Comparison of ENCODE assay signal across 8 mouse cellular contexts in the genomic region with DNA sequence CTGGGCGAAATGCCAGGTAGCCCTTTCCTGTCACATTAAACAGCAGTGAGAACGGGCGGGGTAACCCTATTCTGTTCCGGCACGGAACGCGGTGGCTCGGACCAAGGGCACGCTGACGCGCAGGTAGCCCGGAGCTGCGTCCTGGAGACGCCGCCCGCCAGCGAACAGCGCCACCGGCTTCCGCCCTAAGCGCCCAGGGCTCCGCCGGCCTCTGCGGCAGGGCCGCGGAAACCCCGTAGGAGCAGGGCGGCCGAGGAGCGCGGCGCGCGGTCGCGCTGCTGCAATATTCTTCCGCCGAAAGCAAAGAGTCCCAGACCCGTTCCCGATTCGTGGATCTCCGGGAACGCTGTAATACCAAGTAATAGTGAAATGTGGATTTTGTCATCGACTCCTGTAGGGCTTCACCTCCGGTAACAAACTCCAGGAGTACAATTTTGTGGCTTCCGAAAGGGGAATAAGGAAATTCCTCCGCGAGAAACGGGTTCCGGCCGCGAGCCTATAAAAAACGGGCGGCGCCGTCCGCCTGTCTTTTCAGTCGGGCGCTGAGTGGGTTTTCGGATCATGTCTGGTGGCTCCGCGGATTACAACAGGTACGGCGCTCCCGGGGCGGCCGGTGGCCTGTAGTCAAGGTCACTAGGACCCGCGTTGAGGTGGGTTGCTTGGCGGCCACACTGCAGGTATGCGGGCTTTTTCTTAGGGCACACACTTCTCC. TPM values are rescaled to one million over a fixed set of nuclear protein-coding genes. Genes with fewer than 3 reads are reported as not detected.
A peak's percentile ranks its signal among the peaks of the same experiment; 100 is the strongest.
DNase-seq lines count a peak whose midpoint lies in the region; ATAC-seq and TF ChIP-seq lines count a peak whose summit lies in the region.

A gene (plus strand): TSS at position 214 of the 712 bp plus-strand sequence.

- H3K27ac ChIP-seq in CH12.LX (ENCODE audit: insufficient read depth, low read depth), result peak within 1 kb of the TSS; percentile 93
- H3K27ac ChIP-seq in forebrain, embryonic 12.5 days, result peak within 1 kb of the TSS; percentile 96
- peak within 1 kb of the TSS; percentile 99 for H3K27ac ChIP-seq in heart, postnatal 0 days (ENCODE audit: low read depth)
- H3K27ac ChIP-seq in liver, embryonic 16.5 days (ENCODE audit: low read length), result peak within 1 kb of the TSS; percentile 96
- peak within 1 kb of the TSS; percentile 98 for H3K27ac ChIP-seq in neural tube, embryonic 13.5 days (replicated peaks)
- peak within 1 kb of the TSS; percentile 99 for H3K27ac ChIP-seq in testis, adult 2 months (ENCODE audit: control insufficient read depth, insufficient read depth, low read depth, low read length)

- ATAC-seq in forebrain, embryonic 12.5 days (ENCODE audit: low FRiP score), result peak; percentile 93
- ATAC-seq in heart, postnatal 0 days (ENCODE audit: insufficient read depth, low read depth), result peak; percentile 86
- peak; percentile 95 for ATAC-seq in liver, embryonic 16.5 days (ENCODE audit: low read depth)
- ATAC-seq in neural tube, embryonic 13.5 days (ENCODE audit: low read depth), result peak; percentile 91

- dilution Hi-C loops in CH12.LX (cut with MboI; ENCODE audit: extremely low pct_ligation_motif_present, extremely low pct_unique_long_range_greater_than_20kb, low sequenced_read_pairs), result no loop called here

- TF ChIP-seq CTCF in CH12.LX (conservative IDR thresholded peaks at IDR 0.05 in 1 of 2, IDR thresholded peaks at IDR 0.05 in 1 of 2; ENCODE audit: low read depth in 2 of 2, low read length in 2 of 2), result peak in 1 of 2 experiments; percentile 53; a peak in 2 of 4 replicates
- TF ChIP-seq CTCF in heart, postnatal 0 days (IDR thresholded peaks at IDR 0.05; ENCODE audit: low read depth), result peak; percentile 4; the same call in 1 of the 2 replicates
- TF ChIP-seq CTCF in testis, adult 2 months (IDR thresholded peaks at IDR 0.05; ENCODE audit: control insufficient read depth, insufficient read depth, insufficient replicate concordance, low read depth, low read length), result no peak

- peaks cover 46% of the 10 kb centered on the region for H3K79me2 ChIP-seq in CH12.LX (replicated peaks; ENCODE audit: control insufficient read depth, extremely low read depth, insufficient read depth, poor library complexity, severe bottlenecking)

- TF ChIP-seq POLR2A in CH12.LX (IDR thresholded peaks at IDR 0.05; ENCODE audit: low read depth, low read length), result peak; percentile 97
- TF ChIP-seq POLR2A in testis, adult 2 months (IDR thresholded peaks at IDR 0.05; ENCODE audit: control insufficient read depth, low read depth, low read length), result peak; percentile 95

- peak; percentile 94 for DNase-seq in CH12.LX (ENCODE audit: extremely low read depth)
- peak; percentile 82 for DNase-seq in c-Kit-positive CD71-positive TER-119-negative erythroid progenitor cells, embryonic 14.5 days (ENCODE audit: low read depth)
- DNase-seq in heart, postnatal 0 days (ENCODE audit: low spot score), result peak; percentile 88
- DNase-seq in kidney, postnatal 4 days, result peak; percentile 92 to 96

- peak within 1 kb of the TSS; percentile 81 to 97 (median 91) for H3K4me3 ChIP-seq in CH12.LX (replicated peaks in 1 of 3; ENCODE audit: low read depth in 2 of 3, low read length in 2 of 3, poor library complexity in 1 of 3)
- peak within 1 kb of the TSS; percentile 85 for H3K4me3 ChIP-seq in forebrain, embryonic 12.5 days (replicated peaks)
- H3K4me3 ChIP-seq in heart, postnatal 0 days (ENCODE audit: low read depth, low read length), result peak within 1 kb of the TSS; percentile 95
- peak within 1 kb of the TSS; percentile 94 for H3K4me3 ChIP-seq in liver, embryonic 16.5 days (ENCODE audit: low read depth, low read length)
- H3K4me3 ChIP-seq in neural tube, embryonic 13.5 days, result peak within 1 kb of the TSS; percentile 77
- peak within 1 kb of the TSS; percentile 83 for H3K4me3 ChIP-seq in testis, adult 2 months (ENCODE audit: control insufficient read depth, low read depth, low read length)

- 0% methylated on average over 71 of the region's 71 CpGs for WGBS in forebrain, embryonic 12.5 days
- under 1% methylated on average over 71 of the region's 71 CpGs for WGBS in heart, postnatal 0 days
- under 1% methylated on average over 71 of the region's 71 CpGs for WGBS in liver, embryonic 16.5 days (ENCODE audit: insufficient replicate concordance)
- under 1% methylated on average over 71 of the region's 71 CpGs for WGBS in neural tube, embryonic 13.5 days

- TF ChIP-seq EP300 in CH12.LX (IDR thresholded peaks at IDR 0.05; ENCODE audit: low read length), result no peak
- TF ChIP-seq EP300 in heart, postnatal 0 days (IDR thresholded peaks at IDR 0.05; ENCODE audit: low read depth), result peak; percentile 58; the same call in 1 of the 2 replicates

- no peaks in the 10 kb centered on the region for H3K9me3 ChIP-seq in CH12.LX (replicated peaks; ENCODE audit: low read length)
- no peaks in the 10 kb centered on the region for H3K9me3 ChIP-seq in forebrain, embryonic 12.5 days
- no peaks in the 10 kb centered on the region for H3K9me3 ChIP-seq in heart, postnatal 0 days (replicated peaks; ENCODE audit: control insufficient read depth, low read length)
- no peaks in the 10 kb centered on the region for H3K9me3 ChIP-seq in liver, embryonic 16.5 days (replicated peaks; ENCODE audit: control insufficient read depth, low read length)
- no peaks in the 10 kb centered on the region for H3K9me3 ChIP-seq in neural tube, embryonic 13.5 days

- H3K4me1 ChIP-seq in CH12.LX (ENCODE audit: control insufficient read depth in 1 of 2, insufficient read depth in 2 of 2), result peaks cover 4 to 40% of the 10 kb centered on the region in 2 experiments; a peak in 2 of 4 replicates
- H3K4me1 ChIP-seq in forebrain, embryonic 12.5 days, result peaks cover 35% of the 10 kb centered on the region
- H3K4me1 ChIP-seq in heart, postnatal 0 days (ENCODE audit: control insufficient read depth, insufficient read depth), result peaks cover 22% of the 10 kb centered on the region
- peaks cover 21% of the 10 kb centered on the region for H3K4me1 ChIP-seq in liver, embryonic 16.5 days (ENCODE audit: control insufficient read depth, low read depth, low read length)
- H3K4me1 ChIP-seq in neural tube, embryonic 13.5 days (replicated peaks), result peaks cover 47% of the 10 kb centered on the region
- no peaks in the 10 kb centered on the region for H3K4me1 ChIP-seq in testis, adult 2 months (ENCODE audit: control insufficient read depth, insufficient read depth, low read length)

- H3K36me3 ChIP-seq in CH12.LX (replicated peaks in 1 of 2; ENCODE audit: control insufficient read depth in 1 of 2, insufficient read depth in 1 of 2, low read length in 1 of 2), result peaks cover 36 to 41% of the 10 kb centered on the region in 2 experiments
- H3K36me3 ChIP-seq in forebrain, embryonic 12.5 days (replicated peaks), result peaks cover 37% of the 10 kb centered on the region
- peaks cover 38% of the 10 kb centered on the region for H3K36me3 ChIP-seq in heart, postnatal 0 days (replicated peaks; ENCODE audit: control insufficient read depth, insufficient read depth, low read length)
- peaks cover 32% of the 10 kb centered on the region for H3K36me3 ChIP-seq in liver, embryonic 16.5 days (ENCODE audit: control insufficient read depth, insufficient read depth)
- peaks cover 35% of the 10 kb centered on the region for H3K36me3 ChIP-seq in neural tube, embryonic 13.5 days
- no peaks in the 10 kb centered on the region for H3K36me3 ChIP-seq in testis, adult 2 months (ENCODE audit: control insufficient read depth, insufficient read depth, low read length)

- H3K9ac ChIP-seq in CH12.LX (ENCODE audit: insufficient read depth, low read depth), result peak within 1 kb of the TSS; percentile 100
- peak within 1 kb of the TSS; percentile 98 for H3K9ac ChIP-seq in forebrain, embryonic 12.5 days
- peak within 1 kb of the TSS; percentile 100 for H3K9ac ChIP-seq in heart, postnatal 0 days (replicated peaks; ENCODE audit: low read depth, low read length)
- peak within 1 kb of the TSS; percentile 97 for H3K9ac ChIP-seq in liver, embryonic 16.5 days (ENCODE audit: low read depth, low read length)
- peak within 1 kb of the TSS; percentile 99 for H3K9ac ChIP-seq in neural tube, embryonic 13.5 days

- peak within 1 kb of the TSS; percentile 93 for H3K4me2 ChIP-seq in CH12.LX (ENCODE audit: insufficient read depth, low read depth, poor library complexity, severe bottlenecking)
- H3K4me2 ChIP-seq in forebrain, embryonic 12.5 days, result peak within 1 kb of the TSS; percentile 90
- peak within 1 kb of the TSS; percentile 84 for H3K4me2 ChIP-seq in heart, postnatal 0 days (ENCODE audit: low read depth, low read length)
- H3K4me2 ChIP-seq in liver, embryonic 16.5 days (ENCODE audit: low read depth, low read length), result peak within 1 kb of the TSS; percentile 85
- H3K4me2 ChIP-seq in neural tube, embryonic 13.5 days, result peak within 1 kb of the TSS; percentile 93

- TF ChIP-seq RAD21 in CH12.LX (IDR thresholded peaks at IDR 0.05; ENCODE audit: low read depth, low read length), result no peak

- no peaks in the 10 kb centered on the region for H3K27me3 ChIP-seq in CH12.LX (replicated peaks)
- peaks cover 4% of the 10 kb centered on the region; the same call in 1 of the 2 replicates for H3K27me3 ChIP-seq in forebrain, embryonic 12.5 days
- no peaks in the 10 kb centered on the region for H3K27me3 ChIP-seq in heart, postnatal 0 days (ENCODE audit: control insufficient read depth, insufficient read depth, low read length)
- no peaks in the 10 kb centered on the region for H3K27me3 ChIP-seq in liver, embryonic 16.5 days (ENCODE audit: control insufficient read depth, insufficient read depth, low read depth, low read length)
- H3K27me3 ChIP-seq in neural tube, embryonic 13.5 days, result no peaks in the 10 kb centered on the region
- no peaks in the 10 kb centered on the region for H3K27me3 ChIP-seq in testis, adult 2 months (ENCODE audit: control insufficient read depth, insufficient read depth, low read length)

- in situ Hi-C loops in CH12.LX (cut with MboI; ENCODE audit: low pct_ligation_motif_present, low pct_unique_long_range_greater_than_20kb, low sequenced_read_pairs), result no loop called here

TF ChIP-seq in CH12.LX, 34 proteins besides CTCF, POLR2A, EP300 and RAD21 (continues in another document):
- peak; percentile 76 for TF ChIP-seq CHD2 (IDR thresholded peaks at IDR 0.05; ENCODE audit: low read length)
- no peak for TF ChIP-seq USF1 (IDR thresholded peaks at IDR 0.05; ENCODE audit: low read depth, low read length)
- peak; percentile 100 for TF ChIP-seq KAT2A (IDR thresholded peaks at IDR 0.05; ENCODE audit: insufficient replicate concordance, low read length)
- peak; percentile 99 for TF ChIP-seq MYC (IDR thresholded peaks at IDR 0.05; ENCODE audit: low read depth, low read length)

RNA-seq across cellular contexts. Expression of the gene that starts here (rescaled TPM):
- total RNA-seq in CH12.LX (2012; rRNA removed) (358 and 457 TPM in 2 replicates), CH12.LX (2014; rRNA removed) (660 and 860 TPM in 2 replicates)
- 475 TPM in 2 replicates for polyA plus RNA-seq in CH12.LX (2012; ENCODE audit: insufficient read length, low read depth)
- polyA plus RNA-seq in forebrain, embryonic 12.5 days (2016; fragmentation: Nextera tagmentation; extraction: Ambion mirVana), result 221 and 223 TPM in 2 replicates
- 229 and 270 TPM in 2 replicates for total RNA-seq in heart, postnatal 0 days (2014; rRNA removed; ENCODE audit: low replicate concordance)
- polyA plus RNA-seq in heart, postnatal 0 days (2015; fragmentation: Nextera tagmentation; extraction: Ambion mirVana), result 97.3 and 106 TPM in 2 replicates
- 57.0 and 58.0 TPM in 2 replicates for polyA plus RNA-seq in liver, embryonic 16.5 days (2015; fragmentation: Nextera tagmentation; extraction: Ambion mirVana)
- polyA plus RNA-seq in neural tube, embryonic 13.5 days (2015; fragmentation: Nextera tagmentation; extraction: Ambion mirVana), result 333 and 342 TPM in 2 replicates
- 75.5 and 108 TPM in 2 replicates for polyA plus RNA-seq in testis, adult 2 months (2012; rRNA removed)

Comparison
In these comparisons a context has a peak if more than half of its experiments do, and no peak if none do; other contexts are left out.
1. Peak in every context shown above with its lines: DNase-seq, ATAC-seq, H3K4me3 ChIP-seq and H3K27ac ChIP-seq.